Mouse (Mus musculus) embryo, embryonic 10.5 days (tissue): ENCODE measurements around the gene Gm13102.
"Not testable (repeated sequence)": the region's sequence is repeated elsewhere in the genome, so short reads cannot be mapped to it uniquely, and the experiment has no call there.

ENCODE experiments used
- DNase-seq: peaks from one replicate; pipeline ENCODE4 v3.0.0-alpha.2; 2015; ENCODE audit warnings: low spot score

The Gm13102 gene

DNA sequence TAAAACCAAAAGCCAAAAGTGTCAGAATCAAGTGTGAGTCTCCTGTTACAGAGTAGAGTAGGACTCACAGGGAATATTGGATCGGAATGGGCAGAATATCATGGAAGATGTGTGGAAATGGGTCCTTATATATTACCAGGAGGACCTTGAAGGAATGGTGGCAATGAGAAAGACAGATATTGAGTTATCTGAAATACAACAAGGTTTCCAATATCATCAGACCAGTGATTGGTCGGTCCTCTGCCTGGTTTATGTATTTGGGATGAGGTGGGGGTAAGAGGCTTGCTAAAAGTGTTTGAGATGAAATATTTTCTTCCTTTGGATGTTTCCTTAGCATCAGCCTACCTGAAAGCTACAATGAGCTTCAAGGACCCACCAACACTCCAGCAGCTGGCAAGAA is at the start of gene Gm13102:
TSS of gene Gm13102 (plus strand) at position 301 of the 400 bp plus-strand sequence.
- DNase-seq, result not testable (repeated sequence)

DNA sequence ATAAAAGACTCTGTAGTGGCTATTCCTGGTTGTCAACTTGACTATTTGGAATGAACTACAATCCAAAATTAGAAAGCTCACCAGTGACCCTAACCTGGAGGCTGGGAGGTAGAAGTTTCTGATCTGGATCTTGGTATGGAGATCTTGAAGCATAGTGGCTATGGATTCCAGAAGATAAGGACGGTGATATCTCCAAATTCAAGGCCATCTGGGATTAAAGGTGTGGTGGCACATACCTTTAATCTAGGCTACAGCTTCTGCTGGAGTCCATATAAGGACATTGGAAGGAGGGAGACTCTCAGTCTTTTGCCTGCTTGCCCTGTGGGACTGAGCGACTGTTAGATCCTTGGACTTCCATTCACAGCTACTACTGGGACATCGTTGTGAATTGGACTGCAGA is 47.4 kb upstream of the Gm13102 start, which contains the start of gene Pramel4:
TSS of gene Pramel4 (plus strand) at position 301 of the 400 bp plus-strand sequence.
- DNase-seq, result not testable (repeated sequence)
